Mouse (Mus musculus) liver, postnatal 0 days (tissue): ENCODE data around the gene Senp7.
"Not testable (repeated sequence)": the region's sequence is repeated elsewhere in the genome, so short reads cannot be mapped to it uniquely, and the experiment has no call there.

Source experiments
- CTCF ChIP-seq: sonication (generic); IDR thresholded peaks from 2 replicates; pipeline ENCODE4 v1.5.1; 2016; ENCODE audit warnings: antibody characterized with exemption, low read depth
- EP300 ChIP-seq: IDR thresholded peaks from 2 replicates; pipeline ENCODE4 v1.6.1; 2016; ENCODE audit warnings: antibody characterized with exemption, low read depth, mild to moderate bottlenecking

DNA sequence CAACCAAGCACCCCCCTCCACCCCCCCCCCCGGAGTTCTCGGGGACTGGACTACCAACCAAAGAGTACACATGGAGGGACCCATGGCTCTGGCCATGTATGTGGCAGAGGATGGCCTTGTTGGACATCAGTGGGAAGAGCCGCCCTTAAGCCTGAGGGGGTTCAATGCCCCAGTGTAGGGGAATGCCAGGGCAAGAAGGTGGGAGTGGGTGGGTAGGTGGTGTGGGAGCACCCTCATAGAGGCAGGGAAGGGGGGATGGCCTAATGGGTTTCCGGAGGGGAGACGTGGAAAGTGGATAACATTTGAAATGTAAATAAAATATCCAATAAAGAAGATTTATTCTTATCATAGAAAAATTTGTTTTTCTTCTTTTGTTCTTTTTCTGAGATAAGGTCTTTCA lies 89.5 kb downstream of the Senp7 start:
- TF ChIP-seq CTCF, EP300: not testable (repeated sequence)
